Mouse (Mus musculus) ES-E14 (cell line): Measurements from ENCODE around the gene Chn2.

Source experiments
- CHD2 ChIP-seq: IDR thresholded peaks from 2 replicates; pipeline ENCODE4 v1.6.1; 2014; ENCODE audit warnings: mild to moderate bottlenecking, low read depth, low read length, inconsistent platforms
- HCFC1 ChIP-seq: IDR thresholded peaks from 2 replicates; pipeline ENCODE4 v1.6.1; 2012; ENCODE audit warnings: low read length, inconsistent platforms, borderline replicate concordance; ENCODE audit not compliant: insufficient read depth
- ZNF384 ChIP-seq: IDR thresholded peaks from 2 replicates; pipeline ENCODE4 v1.6.1; 2012; ENCODE audit warnings: low read depth, low read length, inconsistent platforms

- TF ChIP-seq HCFC1 = no peak
- TF ChIP-seq ZNF384 = no peak
- no peak for TF ChIP-seq CHD2
Measured at GRCm38 (mm10) chr6:54096836-54097235, 57.5 kb downstream of the Chn2 start.
